Mouse (Mus musculus) heart, adult 2 months (tissue): ENCODE results near the gene Tnfaip6. TPM values are rescaled to one million over a fixed set of nuclear protein-coding genes. Genes with fewer than 3 reads are reported as not detected.

Experiments used
- DNase-seq, 2 experiments: peaks; one replicate each; pipeline ENCODE4 v3.0.0; 2021
- H3K27ac ChIP-seq: fragments of 200-600 bp; 2 replicates; pipeline ENCODE4 v1.8.1; 2022
- H3K27me3 ChIP-seq: fragments of 200-500 bp; 2 replicates; pipeline ENCODE4 v1.6.1; 2012; ENCODE audit warnings: mild to moderate bottlenecking, low read length, inconsistent platforms, mixed read lengths; ENCODE audit not compliant: control insufficient read depth, insufficient read depth
- H3K36me3 ChIP-seq: fragments of 200-500 bp; 2 replicates; pipeline ENCODE4 v1.6.1; 2012; ENCODE audit warnings: low read length, inconsistent platforms; ENCODE audit not compliant: control insufficient read depth, insufficient read depth
- H3K4me1 ChIP-seq: fragments of 200-500 bp; 2 replicates; pipeline ENCODE4 v1.6.1; 2011; ENCODE audit warnings: low read length; ENCODE audit not compliant: control insufficient read depth, insufficient read depth
- H3K4me3 ChIP-seq: fragments of 200-600 bp; 2 replicates; pipeline ENCODE4 v1.8.1; 2022
- H3K79me2 ChIP-seq: fragments of 200-500 bp; replicated peaks from 2 replicates; pipeline ENCODE4 v1.6.1; 2012; ENCODE audit warnings: mild to moderate bottlenecking, inconsistent platforms, low read length, moderate library complexity, mixed read lengths; ENCODE audit not compliant: control insufficient read depth, insufficient read depth
- H3K9ac ChIP-seq: fragments of 200-500 bp; 2 replicates; pipeline ENCODE4 v1.6.1; 2012; ENCODE audit warnings: low read depth, mild to moderate bottlenecking, control low read depth, inconsistent platforms, low read length, mixed read lengths
- CTCF ChIP-seq: fragments of 200-600 bp; IDR thresholded peaks from 2 replicates; pipeline ENCODE4 v1.8.1; 2022; ENCODE audit warnings: antibody characterized with exemption, mild to moderate bottlenecking, moderate library complexity
- EP300 ChIP-seq: fragments of 200-500 bp; IDR thresholded peaks from 2 replicates; pipeline ENCODE4 v1.6.1; 2011; ENCODE audit warnings: low read depth, low read length, control low read depth; ENCODE audit not compliant: insufficient read depth
- POLR2A ChIP-seq: fragments of 200-500 bp; IDR thresholded peaks from 2 replicates; pipeline ENCODE4 v1.6.1; 2011; ENCODE audit warnings: mild to moderate bottlenecking, low read depth, low read length, control low read depth; ENCODE audit not compliant: insufficient read depth
- WGBS: fragments of 180-500 bp; shearing (Covaris S2); methylation state at CpG from one replicate; pipeline ENCODE4 v1.1.7; 2018; 5-methylcytosine and 5-hydroxymethylcytosine counted together
- intact Hi-C: fragments of 180-260 bp; cut with DNase I; formaldehyde crosslinking; loops from one replicate; pipeline ENCODE4 v1.15.1; 2025
- polyA plus RNA-seq: library from polyadenylated mRNA; depleted of rRNA; stranded (reverse); fragments of >200 nt; gene quantifications from 2 replicates; pipeline ENCODE4 v1.2.3, GENCODE M21; 2012
- total RNA-seq, 2 experiments: library from RNA; stranded (reverse); gene quantifications; 2 replicates each; pipeline ENCODE4 v1.2.3; 2021

Tnfaip6 gene
- total and polyA plus RNA-seq, 3 experiments = 0.41 to 1.1 (median 1.1) TPM

GRCm38 (mm10) chr2:52042714-52043113, 4.9 kb downstream of the Tnfaip6 start:
- H3K9ac ChIP-seq = no peak overlapping the region
- 0 out of 2 replicates have a peak, but pooled peaks cover 1% of the 10 kb centered on the region for H3K27me3 ChIP-seq
- intact Hi-C loops = no loop called here
- H3K27ac ChIP-seq = no peak overlapping the region
- TF ChIP-seq CTCF (no peak), POLR2A (no peak), EP300 (no peak)
- H3K79me2 ChIP-seq = no peaks in the 10 kb centered on the region
- no peaks in the 10 kb centered on the region for H3K36me3 ChIP-seq
- H3K4me1 ChIP-seq = no peaks in the 10 kb centered on the region; the same call in 1 of the 2 replicates
- DNase-seq = peak in 1 of 2 experiments; percentile 4
- 33% methylated on average over 5 of the region's 5 CpGs for WGBS
- H3K4me3 ChIP-seq = no peak overlapping the region

GRCm38 (mm10) chr2:52043485-52043884, 5.7 kb downstream of the Tnfaip6 start:
- intact Hi-C loops = no loop called here
- TF ChIP-seq CTCF (no peak), POLR2A (no peak), EP300 (no peak)
- H3K27ac ChIP-seq = no peak overlapping the region
- no peaks in the 10 kb centered on the region for H3K79me2 ChIP-seq
- no peak overlapping the region for H3K9ac ChIP-seq
- H3K4me1 ChIP-seq = no peaks in the 10 kb centered on the region; the same call in 1 of the 2 replicates
- H3K4me3 ChIP-seq = no peak overlapping the region
- 87% methylated on average over 11 of the region's 11 CpGs for WGBS
- H3K27me3 ChIP-seq = 0 out of 2 replicates have a peak, but pooled peaks cover under 1% of the 10 kb centered on the region
- DNase-seq = no peak
- H3K36me3 ChIP-seq = no peaks in the 10 kb centered on the region

GRCm38 (mm10) chr2:52046032-52046431, 8.2 kb downstream of the Tnfaip6 start:
- DNase-seq = no peak
- 71% methylated on average over 5 of the region's 5 CpGs for WGBS
- no peak overlapping the region for H3K9ac ChIP-seq

GRCm38 (mm10) chr2:52050823-52051222, 13.0 kb downstream of the Tnfaip6 start:
- Histone ChIP-seq H3K27me3 (no peaks in the 10 kb centered on the region), H3K36me3 (peaks cover 3% of the 10 kb centered on the region; the same call in 1 of the 2 replicates), H3K4me1 (peaks cover 2% of the 10 kb centered on the region; the same call in 1 of the 2 replicates), H3K9ac (no peak overlapping the region), H3K27ac (no peak overlapping the region), H3K4me3 (no peak overlapping the region), H3K79me2 (no peaks in the 10 kb centered on the region)
- intact Hi-C loops = no loop called here
- TF ChIP-seq EP300 (no peak), CTCF (no peak), POLR2A (no peak)
- 86% methylated on average over 11 of the region's 11 CpGs for WGBS
- DNase-seq = no peak

More at GRCm38 (mm10) chr2:52046032-52046431, 8.2 kb downstream of the Tnfaip6 start:
- H3K4me3 ChIP-seq = no peak overlapping the region
- no peaks in the 10 kb centered on the region for H3K27me3 ChIP-seq
- no peaks in the 10 kb centered on the region for H3K36me3 ChIP-seq
- no peak overlapping the region for H3K27ac ChIP-seq
- H3K4me1 ChIP-seq = no peaks in the 10 kb centered on the region; the same call in 1 of the 2 replicates
- no peak for TF ChIP-seq CTCF
- no peak for TF ChIP-seq POLR2A
- TF ChIP-seq EP300 = no peak
- no peaks in the 10 kb centered on the region for H3K79me2 ChIP-seq
- intact Hi-C loops = no loop called here

- peaks cover 3% of the 10 kb centered on the region; the same call in 1 of the 2 replicates for H3K36me3 ChIP-seq
- H3K79me2 ChIP-seq = no peaks in the 10 kb centered on the region
- WGBS = 94% methylated on average over 4 of the region's 4 CpGs
- intact Hi-C loops = no loop called here
- H3K9ac ChIP-seq = no peak overlapping the region
- DNase-seq = no peak
- no peaks in the 10 kb centered on the region for H3K27me3 ChIP-seq
- no peak for TF ChIP-seq POLR2A
- TF ChIP-seq CTCF = no peak
- TF ChIP-seq EP300 = no peak
- H3K27ac ChIP-seq = no peak overlapping the region
- peaks cover 2% of the 10 kb centered on the region; the same call in 1 of the 2 replicates for H3K4me1 ChIP-seq
- H3K4me3 ChIP-seq = no peak overlapping the region
These were observed 14.5 kb downstream of the Tnfaip6 start for GRCm38 (mm10) chr2:52052335-52052734.

GRCm38 (mm10) chr2:52053502-52053901, 15.7 kb downstream of the Tnfaip6 start:
- Histone ChIP-seq H3K27me3 (no peaks in the 10 kb centered on the region), H3K36me3 (peaks cover 3% of the 10 kb centered on the region; the same call in 1 of the 2 replicates), H3K79me2 (no peaks in the 10 kb centered on the region), H3K4me3 (no peak overlapping the region), H3K4me1 (peaks cover 2% of the 10 kb centered on the region; the same call in 1 of the 2 replicates), H3K27ac (peak overlapping the region; percentile 20; the same call in 1 of the 2 replicates), H3K9ac (no peak overlapping the region)
- WGBS = 20% methylated on average over 5 of the region's 5 CpGs
- DNase-seq = peak; percentile 15 to 20
- intact Hi-C loops = no loop called here
- TF ChIP-seq POLR2A (no peak), EP300 (no peak), CTCF (no peak)
